Mouse (Mus musculus) MEL (cell line): ENCODE results near the gene Flt3l. TPM values are rescaled to one million over a fixed set of nuclear protein-coding genes. Genes with fewer than 3 reads are reported as not detected.

Source experiments
- DNase-seq: peaks from one replicate; pipeline ENCODE4 v3.0.0; 2011; ENCODE audit warnings: low read depth, low spot score
- H3K27ac ChIP-seq: 2 replicates; pipeline ENCODE4 v1.5.1; 2012; ENCODE audit warnings: low read depth, mild to moderate bottlenecking, control low read depth, low read length, moderate library complexity; ENCODE audit not compliant: control insufficient read depth
- H3K27me3 ChIP-seq, 2 experiments: fragments of 150-350 bp in 1 of 2; sonication (generic) in 1 of 2; 2 replicates each; pipeline ENCODE4 v1.6.1; 2012; ENCODE audit warnings: low read length in 2 of 2, mild to moderate bottlenecking in 2 of 2, improper control_type of control experiment in 1 of 2, moderate library complexity in 1 of 2; ENCODE audit not compliant: insufficient read depth in 2 of 2, control insufficient read depth in 1 of 2
- H3K36me3 ChIP-seq, 2 experiments: 2 replicates each; pipeline ENCODE4 v1.6.1; 2012 to 2014; ENCODE audit warnings: low read length in 2 of 2, improper control_type of control experiment in 1 of 2, inconsistent platforms in 1 of 2, mild to moderate bottlenecking in 1 of 2; ENCODE audit not compliant: insufficient read depth in 2 of 2, control insufficient read depth in 1 of 2
- H3K4me1 ChIP-seq, 2 experiments: fragments of 150-350 bp in 1 of 2; sonication (generic) in 1 of 2; 2 replicates each; pipeline ENCODE4 v1.6.1; 2012; ENCODE audit warnings: low read length in 2 of 2, improper control_type of control experiment in 1 of 2, mild to moderate bottlenecking in 1 of 2; ENCODE audit not compliant: insufficient read depth in 2 of 2, control insufficient read depth in 1 of 2
- H3K4me3 ChIP-seq, 2 experiments: fragments of 150-350 bp in 1 of 2; sonication (generic) in 1 of 2; 2 replicates each; pipeline ENCODE4 v1.5.1; 2012; ENCODE audit warnings: low read depth in 2 of 2, low read length in 2 of 2, mild to moderate bottlenecking in 2 of 2, moderate library complexity in 2 of 2, control low read depth in 1 of 2, improper control_type of control experiment in 1 of 2; ENCODE audit not compliant: control insufficient read depth in 1 of 2, insufficient read depth in 1 of 2
- H3K79me2 ChIP-seq: 2 replicates; pipeline ENCODE4 v1.6.1; 2012; ENCODE audit warnings: mild to moderate bottlenecking, low read length, moderate library complexity; ENCODE audit not compliant: control insufficient read depth, poor library complexity, insufficient read depth
- H3K9ac ChIP-seq: 2 replicates; pipeline ENCODE4 v1.6.1; 2012; ENCODE audit warnings: low read depth, mild to moderate bottlenecking, control low read depth, low read length, moderate library complexity; ENCODE audit not compliant: control insufficient read depth, poor library complexity, severe bottlenecking
- H3K9me3 ChIP-seq: fragments of 150-350 bp; sonication (generic); replicated peaks from 2 replicates; pipeline ENCODE4 v1.6.1; 2012; ENCODE audit warnings: mild to moderate bottlenecking, low read length, improper control_type of control experiment, moderate library complexity; ENCODE audit not compliant: insufficient read depth
- CHD1 ChIP-seq: IDR thresholded peaks from 2 replicates; pipeline ENCODE4 v1.6.1; 2012; ENCODE audit warnings: low read depth, mild to moderate bottlenecking, inconsistent platforms, low read length, improper control_type of control experiment
- CHD2 ChIP-seq: IDR thresholded peaks from 2 replicates; pipeline ENCODE4 v1.6.1; 2011; ENCODE audit warnings: low read length, improper control_type of control experiment
- CTCF ChIP-seq, 3 experiments: IDR thresholded peaks in 2 of 3; conservative IDR thresholded peaks in 1 of 3; 2 replicates each; pipeline ENCODE4 v1.5.1; 2011 to 2012; ENCODE audit warnings: low read length in 3 of 3, low read depth in 2 of 3, mild to moderate bottlenecking in 2 of 3, improper control_type of control experiment in 1 of 3, inconsistent platforms in 1 of 3, mixed read lengths in 1 of 3, moderate library complexity in 1 of 3; ENCODE audit not compliant: control insufficient read depth in 1 of 3, insufficient read depth in 1 of 3, poor library complexity in 1 of 3, severe bottlenecking in 1 of 3
- ELF1 ChIP-seq: IDR thresholded peaks from 2 replicates; pipeline ENCODE4 v1.6.1; 2014; ENCODE audit warnings: low read depth, mild to moderate bottlenecking, inconsistent platforms, low read length, improper control_type of control experiment, moderate library complexity
- EP300 ChIP-seq, 2 experiments: IDR thresholded peaks; 2 replicates each; pipeline ENCODE4 v1.6.1; 2011; ENCODE audit warnings: improper control_type of control experiment in 2 of 2, low read length in 2 of 2, low read depth in 1 of 2, mild to moderate bottlenecking in 1 of 2
- ETS1 ChIP-seq: IDR thresholded peaks from 2 replicates; pipeline ENCODE4 v1.6.1; 2012; ENCODE audit warnings: low read depth, mild to moderate bottlenecking, inconsistent platforms, low read length, improper control_type of control experiment, moderate library complexity
- GATA1 ChIP-seq: IDR thresholded peaks from 2 replicates; pipeline ENCODE4 v1.6.1; 2011; ENCODE audit warnings: low read depth, low read length, improper control_type of control experiment
- HCFC1 ChIP-seq: IDR thresholded peaks from 2 replicates; pipeline ENCODE4 v1.6.1; 2012; ENCODE audit warnings: low read depth, mild to moderate bottlenecking, inconsistent platforms, low read length, improper control_type of control experiment, moderate library complexity
- MAFK ChIP-seq: IDR thresholded peaks from 2 replicates; pipeline ENCODE4 v1.6.1; 2011; ENCODE audit warnings: low read depth, mild to moderate bottlenecking, low read length, improper control_type of control experiment, borderline replicate concordance
- MAX ChIP-seq: IDR thresholded peaks from 2 replicates; pipeline ENCODE4 v1.6.1; 2011; ENCODE audit warnings: low read length, improper control_type of control experiment
- MEF2A ChIP-seq: IDR thresholded peaks from 2 replicates; pipeline ENCODE4 v1.6.1; 2014; ENCODE audit warnings: low read depth, mild to moderate bottlenecking, inconsistent platforms, low read length, improper control_type of control experiment; ENCODE audit not compliant: poor library complexity, insufficient replicate concordance, severe bottlenecking; ENCODE audit errors: extremely low read depth
- MXI1 ChIP-seq: IDR thresholded peaks from 2 replicates; pipeline ENCODE4 v1.6.1; 2011; ENCODE audit warnings: mild to moderate bottlenecking, low read depth, low read length, improper control_type of control experiment
- MYB ChIP-seq: IDR thresholded peaks from 2 replicates; pipeline ENCODE4 v1.6.1; 2011; ENCODE audit warnings: mild to moderate bottlenecking, low read depth, low read length, improper control_type of control experiment
- MYC ChIP-seq: IDR thresholded peaks from 2 replicates; pipeline ENCODE4 v1.6.1; 2011; ENCODE audit warnings: low read depth, mild to moderate bottlenecking, low read length, improper control_type of control experiment, moderate library complexity
- POLR2AphosphoS2 ChIP-seq: IDR thresholded peaks from 2 replicates; pipeline ENCODE4 v1.6.1; 2011; ENCODE audit warnings: low read length, improper control_type of control experiment
- POLR2AphosphoS5 ChIP-seq: IDR thresholded peaks from 2 replicates; pipeline ENCODE4 v1.6.1; 2012; ENCODE audit warnings: low read depth, borderline replicate concordance, mild to moderate bottlenecking, inconsistent platforms, low read length, moderate library complexity, mixed read lengths
- RCOR1 ChIP-seq: IDR thresholded peaks from 2 replicates; pipeline ENCODE4 v1.6.1; 2012; ENCODE audit warnings: low read depth, mild to moderate bottlenecking, inconsistent platforms, low read length, improper control_type of control experiment
- SIN3A ChIP-seq: IDR thresholded peaks from 2 replicates; pipeline ENCODE4 v1.6.1; 2012; ENCODE audit warnings: low read length, improper control_type of control experiment, inconsistent platforms
- SMC3 ChIP-seq: IDR thresholded peaks from 2 replicates; pipeline ENCODE4 v1.6.1; 2011; ENCODE audit warnings: low read depth, low read length, improper control_type of control experiment
- TCF12 ChIP-seq: IDR thresholded peaks from 2 replicates; pipeline ENCODE4 v1.6.1; 2014; ENCODE audit warnings: low read depth, mild to moderate bottlenecking, inconsistent platforms, low read length, improper control_type of control experiment, moderate library complexity
- USF2 ChIP-seq, 2 experiments: IDR thresholded peaks; 2 replicates each; pipeline ENCODE4 v1.6.1; 2011 to 2012; ENCODE audit warnings: improper control_type of control experiment in 2 of 2, low read length in 2 of 2, borderline replicate concordance in 1 of 2, inconsistent platforms in 1 of 2, low read depth in 1 of 2, mild to moderate bottlenecking in 1 of 2; ENCODE audit not compliant: insufficient read depth in 1 of 2
- ZC3H11A ChIP-seq: IDR thresholded peaks from 2 replicates; pipeline ENCODE4 v1.6.1; 2012; ENCODE audit warnings: low read depth, mild to moderate bottlenecking, inconsistent platforms, low read length, improper control_type of control experiment
- ZKSCAN1 ChIP-seq: IDR thresholded peaks from 2 replicates; pipeline ENCODE4 v1.6.1; 2012; ENCODE audit warnings: low read depth, mild to moderate bottlenecking, inconsistent platforms, low read length, improper control_type of control experiment, moderate library complexity
- ZNF384 ChIP-seq: IDR thresholded peaks from 2 replicates; pipeline ENCODE4 v1.6.1; 2012; ENCODE audit warnings: low read depth, mild to moderate bottlenecking, inconsistent platforms, low read length, improper control_type of control experiment
- polyA plus RNA-seq, 2 experiments: library from polyadenylated mRNA; stranded (reverse) in 1 of 2; unstranded in 1 of 2; fragments of >175 nt in 1 of 2; fragments of >200 nt in 1 of 2; gene quantifications; 2 replicates each; pipeline versions ENCODE4 v1.2.1 to v1.2.4; 2012; ENCODE audit warnings: low replicate concordance in 2 of 2, low read depth in 1 of 2; ENCODE audit not compliant: insufficient read length in 2 of 2, insufficient read depth in 1 of 2, missing spikeins in 1 of 2
- total RNA-seq: library from RNA; depleted of rRNA; stranded (reverse); fragments of 300-350 nt; gene quantifications from 2 replicates; pipeline ENCODE4 v1.2.3, GENCODE M21; 2012

The Flt3l gene
- total and polyA plus RNA-seq, 3 experiments = 13.0 to 35.4 TPM; not detected in 1

DNA sequence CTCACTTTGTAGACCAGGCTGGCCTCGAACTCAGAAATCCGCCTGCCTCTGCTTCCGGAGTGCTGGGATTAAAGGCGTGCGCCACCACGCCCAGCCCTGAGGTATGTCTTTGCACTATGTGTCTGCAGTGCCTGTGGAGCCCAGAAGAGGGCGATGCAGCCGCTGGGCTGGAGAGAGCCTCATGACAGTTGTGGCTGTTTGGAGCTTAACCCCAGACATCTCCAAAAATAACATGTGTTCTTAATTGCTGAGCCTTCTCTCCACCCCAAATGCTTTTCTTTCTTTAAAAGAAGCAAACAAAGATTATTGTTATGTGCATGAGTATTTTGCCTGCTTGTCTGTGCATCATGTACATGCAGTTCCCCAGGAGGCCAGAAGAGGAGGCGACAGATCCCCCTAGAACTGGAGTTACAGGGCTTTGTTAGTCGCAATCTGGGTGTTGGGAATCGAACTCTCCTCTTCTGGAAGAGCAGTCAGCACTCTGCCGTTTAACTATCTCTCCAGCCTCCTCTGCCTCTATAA lies 18.8 kb upstream of the Flt3l start:
- peak overlapping the region; percentile 85 for H3K27ac ChIP-seq
- peak; percentile 89 for DNase-seq
- TF ChIP-seq MXI1 (no peak; the same call in 1 of the 2 replicates), SMC3 (peak; percentile 31; the same call in 1 of the 2 replicates), ELF1 (peak; percentile 57; the same call in 1 of the 2 replicates), MAX (peak; percentile 62; the same call in 1 of the 2 replicates), MYB (peak; percentile 58; the same call in 1 of the 2 replicates), ZC3H11A (0 out of 2 replicates have a peak, but pooled peaks have one; percentile 7), MYC (peak; percentile 69), SIN3A (peak; percentile 10; the same call in 1 of the 2 replicates), ETS1 (peak; percentile 29; the same call in 1 of the 2 replicates), CTCF (IDR thresholded peaks at IDR 0.05 in 2 of 3, conservative IDR thresholded peaks at IDR 0.05 in 1 of 3; ENCODE audit: control insufficient read depth in 1 of 3, insufficient read depth in 1 of 3, low read depth in 2 of 3, low read length in 3 of 3, poor library complexity in 1 of 3, severe bottlenecking in 1 of 3) (peak; percentile 66 to 77 (median 68)), TCF12 (0 out of 2 replicates have a peak, but pooled peaks have one; percentile 18), POLR2AphosphoS5 (no peak), EP300 (IDR thresholded peaks at IDR 0.05; ENCODE audit: low read depth in 1 of 2, low read length in 2 of 2) (0 out of 4 replicates have a peak, but pooled peaks of 1 of the 2 experiments have one; percentile 20), ZKSCAN1 (no peak)

DNA sequence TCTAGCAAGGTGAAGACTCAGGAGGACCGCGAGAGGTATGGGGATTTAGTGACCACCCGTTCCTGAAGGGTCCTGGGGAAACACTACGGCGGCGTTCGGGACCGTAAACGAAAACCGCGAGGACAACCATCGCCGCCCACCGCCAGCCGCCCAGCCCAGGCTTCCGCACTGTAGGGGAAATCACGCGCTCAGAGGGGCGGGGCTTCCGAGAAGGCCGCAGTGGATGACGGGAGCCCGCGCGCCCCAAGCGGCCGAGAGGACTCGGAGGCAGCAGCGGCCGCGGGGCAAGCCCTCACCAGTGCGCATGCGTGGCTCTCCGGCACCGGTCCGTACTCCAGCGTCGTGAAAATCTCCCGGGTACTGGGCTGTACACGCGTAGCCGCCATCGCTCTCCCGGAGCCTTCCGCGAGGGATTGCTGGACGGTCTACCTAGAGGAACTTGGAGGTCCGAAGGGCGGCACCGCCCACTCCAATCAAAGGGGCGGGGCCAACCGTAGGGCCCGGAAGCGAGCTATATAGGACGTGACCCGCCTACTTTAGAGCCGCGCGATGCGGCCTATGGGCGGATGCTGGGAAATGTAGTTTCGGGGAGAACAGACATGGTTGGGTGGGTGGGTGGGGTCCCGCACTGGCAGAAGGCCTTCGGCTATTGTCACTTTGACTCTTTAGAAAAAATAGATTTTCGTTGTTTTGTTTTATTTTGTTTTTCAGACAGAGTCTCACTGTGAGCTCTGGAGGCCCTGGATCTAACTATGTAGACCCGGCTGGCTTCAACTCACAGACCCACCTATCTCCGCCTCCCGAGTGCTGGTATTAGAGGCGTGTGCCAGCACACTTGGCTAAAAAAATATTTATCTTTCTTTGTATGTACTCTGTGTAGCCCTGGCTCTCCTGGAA lies 18.1 kb upstream of the Flt3l start, which contains the start of the genes Pih1d1 and Aldh16a1:
Pih1d1 (plus strand) TSS at position 208 of the 897 bp plus-strand sequence.
Aldh16a1 (minus strand) TSS at position 489 of the 897 bp plus-strand sequence.
- Histone ChIP-seq H3K27me3 (no peaks in the 10 kb centered on the region), H3K79me2 (peaks cover 7% of the 10 kb centered on the region; the same call in 1 of the 2 replicates), H3K4me3 (peak within 1 kb of the TSS; percentile 84 to 85), H3K9ac (peak within 1 kb of the TSS; percentile 99), H3K4me1 (peaks cover 4 to 12% of the 10 kb centered on the region in 2 experiments; a peak in 3 of 4 replicates), H3K27ac (peak within 1 kb of the TSS; percentile 97), H3K9me3 (no peaks in the 10 kb centered on the region), H3K36me3 (peaks cover 0 to 7% of the 10 kb centered on the region in 2 experiments; a peak in 2 of 4 replicates)
- peak; percentile 96 for DNase-seq
- 0 out of 2 replicates have a peak, but pooled peaks have one; percentile 56 for TF ChIP-seq CHD1
- TF ChIP-seq ETS1 = peak; percentile 44; the same call in 1 of the 2 replicates
- no peak for TF ChIP-seq MAFK
- TF ChIP-seq USF2 (IDR thresholded peaks at IDR 0.05; ENCODE audit: borderline replicate concordance in 1 of 2, insufficient read depth in 1 of 2, low read depth in 1 of 2, low read length in 2 of 2) = no peak
- TF ChIP-seq ZKSCAN1 = no peak
- TF ChIP-seq MYB = peak; percentile 42; the same call in 1 of the 2 replicates
- peak; percentile 81 for TF ChIP-seq ELF1
- TF ChIP-seq MEF2A = no peak
- peak in 2 of 3 experiments; percentile 37 to 47; a peak in 4 of 6 replicates for TF ChIP-seq CTCF (IDR thresholded peaks at IDR 0.05 in 2 of 3, conservative IDR thresholded peaks at IDR 0.05 in 1 of 3; ENCODE audit: control insufficient read depth in 1 of 3, insufficient read depth in 1 of 3, low read depth in 2 of 3, low read length in 3 of 3, poor library complexity in 1 of 3, severe bottlenecking in 1 of 3)
- peak; percentile 81 for TF ChIP-seq HCFC1
- no peak for TF ChIP-seq ZNF384
- peak; percentile 61 for TF ChIP-seq CHD2
- peak; percentile 93; the same call in 1 of the 2 replicates for TF ChIP-seq POLR2AphosphoS2
- TF ChIP-seq EP300 (IDR thresholded peaks at IDR 0.05; ENCODE audit: low read depth in 1 of 2, low read length in 2 of 2) = peak in 1 of 2 experiments; percentile 40; a peak in 1 of 4 replicates
- no peak for TF ChIP-seq GATA1
- TF ChIP-seq RCOR1 = peak; percentile 51; the same call in 1 of the 2 replicates
- peak; percentile 82 for TF ChIP-seq SIN3A

More for the DNA sequence above, 18.8 kb upstream of the Flt3l start:
- Histone ChIP-seq H3K9ac (peak overlapping the region; percentile 63), H3K36me3 (peaks cover 0 to 7% of the 10 kb centered on the region in 2 experiments; a peak in 2 of 4 replicates), H3K9me3 (no peaks in the 10 kb centered on the region), H3K79me2 (peaks cover 7% of the 10 kb centered on the region; the same call in 1 of the 2 replicates), H3K4me1 (peaks cover 4 to 12% of the 10 kb centered on the region in 2 experiments; a peak in 3 of 4 replicates), H3K4me3 (peak overlapping the region; percentile 69 to 85), H3K27me3 (no peaks in the 10 kb centered on the region)
